Mouse (Mus musculus) ES-Bruce4 (cell line): ENCODE results near the gene Btla.

Source experiments
- CTCF ChIP-seq: IDR thresholded peaks from one replicate; pipeline ENCODE4 v1.8.1; 2011; ENCODE audit warnings: low read depth, low read length
- EP300 ChIP-seq: IDR thresholded peaks from 2 replicates; pipeline ENCODE4 v1.6.1; 2011; ENCODE audit warnings: low read depth, low read length; ENCODE audit not compliant: insufficient read depth
- POLR2A ChIP-seq: IDR thresholded peaks from one replicate; pipeline ENCODE4 v1.8.1; 2011; ENCODE audit warnings: low read length; ENCODE audit not compliant: insufficient read depth

DNA sequence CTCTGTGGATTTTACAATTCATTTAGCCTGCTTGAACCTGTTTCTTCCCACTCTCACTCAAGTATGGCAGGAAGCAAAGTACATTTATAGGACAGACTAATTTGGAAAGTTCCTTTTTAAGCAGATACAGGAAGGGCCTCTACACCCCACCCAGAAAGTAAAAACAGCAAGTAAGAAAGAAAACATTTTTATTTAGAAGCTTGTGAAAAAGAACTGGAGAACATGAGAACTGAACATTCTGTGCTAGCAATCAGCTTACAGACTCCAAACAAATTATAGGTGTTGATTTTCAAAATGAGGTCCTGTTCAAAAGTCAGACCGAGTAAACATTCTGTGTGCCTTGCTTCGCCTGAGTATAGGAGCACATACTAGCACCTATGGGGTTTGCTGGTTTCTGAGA is 32.8 kb downstream of the Btla start:
- TF ChIP-seq POLR2A, result no peak
- TF ChIP-seq EP300, result no peak
- TF ChIP-seq CTCF, result no peak
